In the genomic region with DNA sequence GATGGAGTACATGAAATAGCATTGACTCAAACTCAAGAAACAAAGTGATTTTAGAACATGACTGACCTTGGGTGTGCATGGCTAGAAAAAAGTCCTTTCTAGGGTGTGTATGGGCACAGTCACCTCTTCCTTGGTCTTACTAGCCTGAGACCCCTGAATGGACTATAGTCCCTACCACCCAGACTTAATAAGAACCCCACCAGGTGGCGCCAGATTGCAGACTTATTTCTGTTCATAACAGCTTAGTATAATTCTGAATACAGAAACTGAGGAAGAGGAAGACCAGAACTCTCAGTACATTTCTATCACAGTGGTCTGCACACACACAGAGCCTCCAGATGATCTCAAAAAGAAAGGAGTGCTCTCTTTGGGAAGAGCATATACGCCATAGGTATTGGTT, we compare ENCODE assay signal across 9 mouse cellular contexts.
A peak's percentile ranks its signal among the peaks of the same experiment; 100 is the strongest.
DNase-seq lines count a peak whose midpoint lies in the region; ATAC-seq and TF ChIP-seq lines count a peak whose summit lies in the region.
"Had no signal": no experiment of that assay in that cellular context is flagged by ENCODE, and none has a peak within 500 bp of the region (broad histone marks: within the 10 kb centered on the region; RNA-seq: fewer than 3 reads in every experiment).

No protein-coding gene starts in this region.

- H3K4me2 ChIP-seq in intestine, postnatal 0 days (replicated peaks; ENCODE audit: low read depth) = no peak overlapping the region
- no peak overlapping the region for H3K4me2 ChIP-seq in intestine, embryonic 16.5 days (ENCODE audit: low read depth, low read length)

- intact Hi-C loops in left cerebral cortex, postnatal 25 days (cut with DNase I) = no loop called here

- DNase-seq in MEL-GATA-1-ER (ENCODE audit: extremely low read depth, low read depth) = peak; percentile 49
- peak; percentile 75 to 82 for DNase-seq in cerebellum, postnatal 14 days
- peak; percentile 62 for DNase-seq in gastrocnemius, postnatal 10 days
- DNase-seq in left cerebral cortex, postnatal 25 days (ENCODE audit: low spot score in 2 of 2) = peak; percentile 49 to 53
- DNase-seq in retina, embryonic 14.5 days (ENCODE audit: low spot score) = peak; percentile 92
- no peak for DNase-seq in yolk sac, embryonic 10.5 days (ENCODE audit: low spot score)

- no peaks in the 10 kb centered on the region for H3K4me1 ChIP-seq in intestine, postnatal 0 days (replicated peaks; ENCODE audit: control insufficient read depth, insufficient read depth, low read length)
- no peaks in the 10 kb centered on the region for H3K4me1 ChIP-seq in intestine, embryonic 16.5 days (ENCODE audit: control insufficient read depth, insufficient read depth, low read length)

- 53% methylated on average over 2 of the region's 2 CpGs for WGBS in intestine, postnatal 0 days
- 55% methylated on average over 2 of the region's 2 CpGs for WGBS in intestine, embryonic 16.5 days

- H3K9me3 ChIP-seq in intestine, postnatal 0 days (ENCODE audit: control insufficient read depth) = no peaks in the 10 kb centered on the region
- no peaks in the 10 kb centered on the region for H3K9me3 ChIP-seq in intestine, embryonic 16.5 days (ENCODE audit: control insufficient read depth, low read length)

- TF ChIP-seq CTCF in intestine, postnatal 0 days (IDR thresholded peaks at IDR 0.05; ENCODE audit: low read depth) = peak; percentile 71

- no peaks in the 10 kb centered on the region for H3K27me3 ChIP-seq in intestine, postnatal 0 days (replicated peaks; ENCODE audit: control insufficient read depth, insufficient read depth, low read length)
- no peaks in the 10 kb centered on the region for H3K27me3 ChIP-seq in intestine, embryonic 16.5 days (replicated peaks; ENCODE audit: control insufficient read depth, insufficient read depth, low read length)

- H3K36me3 ChIP-seq in intestine, postnatal 0 days (ENCODE audit: control insufficient read depth, insufficient read depth) = peaks cover 14% of the 10 kb centered on the region; the same call in 1 of the 2 replicates
- no peaks in the 10 kb centered on the region for H3K36me3 ChIP-seq in intestine, embryonic 16.5 days (ENCODE audit: control insufficient read depth, insufficient read depth, low read length)

- H3K27ac ChIP-seq in intestine, postnatal 0 days (ENCODE audit: low read depth, low read length) = no peak overlapping the region
- H3K27ac ChIP-seq in intestine, embryonic 16.5 days (ENCODE audit: low read length) = no peak overlapping the region

- H3K4me3 ChIP-seq in intestine, postnatal 0 days (ENCODE audit: low read depth, low read length) = no peak overlapping the region
- no peak overlapping the region for H3K4me3 ChIP-seq in intestine, embryonic 16.5 days (ENCODE audit: low read length)
- H3K4me3 ChIP-seq: myocyte had no signal

- H3K9ac ChIP-seq in intestine, postnatal 0 days (ENCODE audit: low read depth, low read length) = no peak overlapping the region
- no peak overlapping the region for H3K9ac ChIP-seq in intestine, embryonic 16.5 days (ENCODE audit: low read depth, low read length)

- no peak for ATAC-seq in intestine, postnatal 0 days
- no peak for ATAC-seq in intestine, embryonic 16.5 days
